Mouse (Mus musculus): ENCODE results near the gene Fnip2. TPM values are rescaled to one million over a fixed set of nuclear protein-coding genes. Genes with fewer than 3 reads are reported as not detected.

Fnip2 gene
- polyA plus RNA-seq, 1 experiment from 2014 or later = 5.3 TPM

DNA sequence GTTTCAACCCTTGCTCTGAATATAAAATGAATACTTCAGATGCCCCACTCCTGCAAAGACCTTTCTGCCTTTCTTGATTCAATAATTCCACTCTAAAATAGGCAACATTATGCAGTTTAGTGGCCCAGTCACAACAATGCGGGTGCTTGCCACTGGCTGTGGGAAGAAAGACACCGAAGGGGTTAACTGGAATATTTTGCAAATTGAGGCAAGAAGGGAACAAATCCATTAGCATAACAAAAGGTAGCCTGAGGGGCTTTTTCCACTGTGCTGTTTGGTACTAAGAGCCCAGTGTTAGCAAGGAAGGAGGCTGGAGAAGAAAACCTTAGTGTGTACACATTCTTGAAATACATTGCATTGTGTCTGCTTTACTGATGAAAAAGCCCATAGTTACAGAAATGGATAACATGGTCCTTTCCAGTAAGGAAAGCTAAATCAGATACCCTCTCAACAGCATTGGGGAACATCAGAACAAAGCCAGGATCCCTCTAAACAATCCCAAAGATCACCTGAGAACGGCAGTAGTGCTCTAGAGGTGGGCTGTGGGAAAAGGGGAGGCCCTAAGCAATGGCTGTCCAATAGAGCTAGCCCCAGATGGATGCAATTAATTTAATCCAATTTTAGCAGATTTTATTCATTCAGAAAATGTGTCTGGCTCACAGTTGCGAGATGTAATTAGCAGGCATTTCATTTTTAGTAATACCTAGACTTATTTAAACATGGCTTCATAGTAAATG, 150.5 kb downstream of the Fnip2 start:
- no peak overlapping the region for H3K4me2 ChIP-seq (replicated peaks)
- no peak overlapping the region for H3K4me3 ChIP-seq
- H3K9me3 ChIP-seq = no peaks in the 10 kb centered on the region
- peaks cover 21% of the 10 kb centered on the region for H3K4me1 ChIP-seq
- 6% methylated on average over 4 of the region's 4 CpGs for WGBS
- no peaks in the 10 kb centered on the region for H3K36me3 ChIP-seq
- no peaks in the 10 kb centered on the region for H3K27me3 ChIP-seq
- H3K9ac ChIP-seq (replicated peaks) = no peak overlapping the region
- peak; percentile 96 for ATAC-seq (replicated peaks)
- H3K27ac ChIP-seq (replicated peaks) = peak overlapping the region; percentile 83

GRCm38 (mm10) chr3:79415929-79416328, 151.7 kb downstream of the Fnip2 start:
- Histone ChIP-seq H3K27me3 (no peaks in the 10 kb centered on the region), H3K9ac (replicated peaks) (no peak overlapping the region), H3K4me1 (peaks cover 26% of the 10 kb centered on the region), H3K4me3 (no peak overlapping the region), H3K36me3 (no peaks in the 10 kb centered on the region), H3K27ac (replicated peaks) (peak overlapping the region; percentile 83; the same call in 1 of the 2 replicates), H3K9me3 (no peaks in the 10 kb centered on the region), H3K4me2 (replicated peaks) (no peak overlapping the region)
- no peak for ATAC-seq (replicated peaks)

GRCm38 (mm10) chr3:79415081-79415480, 152.5 kb downstream of the Fnip2 start:
- no peak for ATAC-seq (replicated peaks)
- WGBS = 72% methylated on average over 5 of the region's 5 CpGs
- Histone ChIP-seq H3K4me2 (replicated peaks) (no peak overlapping the region), H3K9me3 (no peaks in the 10 kb centered on the region), H3K4me3 (no peak overlapping the region), H3K27me3 (no peaks in the 10 kb centered on the region), H3K9ac (replicated peaks) (no peak overlapping the region), H3K27ac (replicated peaks) (no peak overlapping the region), H3K4me1 (peaks cover 33% of the 10 kb centered on the region), H3K36me3 (no peaks in the 10 kb centered on the region)

DNA sequence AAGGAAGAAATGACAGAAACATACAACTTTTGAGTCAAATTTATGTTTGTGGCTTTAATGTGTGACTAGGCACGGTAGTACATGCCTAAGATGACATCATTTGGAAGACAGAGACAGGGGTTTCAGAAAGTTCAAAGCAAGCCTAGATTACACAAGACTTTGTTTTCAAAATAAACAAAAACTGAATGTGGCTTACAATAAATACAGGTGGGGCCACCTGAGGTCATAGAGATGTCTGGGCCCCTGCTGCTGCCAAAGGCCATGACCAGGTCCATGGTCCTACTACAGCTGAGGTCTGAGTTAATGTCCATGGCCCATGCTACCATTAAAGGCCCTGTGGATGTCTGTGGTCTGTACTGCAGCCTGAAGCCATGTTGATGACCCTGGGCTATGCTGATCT, 154.1 kb downstream of the Fnip2 start:
- H3K9me3 ChIP-seq = no peaks in the 10 kb centered on the region

DNA sequence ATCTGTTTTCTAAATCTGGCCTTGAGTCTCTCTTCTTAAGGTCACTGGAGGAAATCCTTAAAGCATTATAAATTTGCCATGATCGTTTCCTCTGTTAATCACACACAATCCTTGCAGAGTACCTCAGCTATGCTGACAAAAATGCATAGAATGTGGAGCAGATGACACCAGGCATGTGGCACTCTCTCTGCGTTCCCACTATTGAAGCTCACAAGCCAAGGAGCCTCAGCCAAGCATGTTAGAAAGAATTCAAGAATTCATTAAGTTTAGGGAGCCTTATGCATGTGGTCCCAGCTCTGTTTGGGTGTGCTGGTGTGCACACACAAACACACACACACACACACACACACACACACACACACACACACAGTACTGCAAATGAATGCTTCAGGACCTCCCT, 155.9 kb downstream of the Fnip2 start:
- Histone ChIP-seq H3K4me2 (replicated peaks) (no peak overlapping the region), H3K27ac (replicated peaks) (no peak overlapping the region), H3K9me3 (no peaks in the 10 kb centered on the region), H3K4me1 (peaks cover 23% of the 10 kb centered on the region), H3K27me3 (no peaks in the 10 kb centered on the region), H3K4me3 (no peak overlapping the region), H3K36me3 (no peaks in the 10 kb centered on the region), H3K9ac (replicated peaks) (no peak overlapping the region)
- WGBS = 57% methylated on average over 2 of the region's 2 CpGs
- 0 out of 2 replicates have a peak, but pooled peaks have one; percentile 18 for ATAC-seq (replicated peaks)

More for the DNA sequence above, 154.1 kb downstream of the Fnip2 start:
- Histone ChIP-seq H3K27me3 (no peaks in the 10 kb centered on the region), H3K27ac (replicated peaks) (no peak overlapping the region), H3K36me3 (no peaks in the 10 kb centered on the region), H3K9ac (replicated peaks) (no peak overlapping the region), H3K4me1 (peaks cover 34% of the 10 kb centered on the region), H3K4me3 (no peak overlapping the region), H3K4me2 (replicated peaks) (no peak overlapping the region)
- no peak for ATAC-seq (replicated peaks)
- 96% methylated on average over 1 of the region's 1 CpGs for WGBS

DNA sequence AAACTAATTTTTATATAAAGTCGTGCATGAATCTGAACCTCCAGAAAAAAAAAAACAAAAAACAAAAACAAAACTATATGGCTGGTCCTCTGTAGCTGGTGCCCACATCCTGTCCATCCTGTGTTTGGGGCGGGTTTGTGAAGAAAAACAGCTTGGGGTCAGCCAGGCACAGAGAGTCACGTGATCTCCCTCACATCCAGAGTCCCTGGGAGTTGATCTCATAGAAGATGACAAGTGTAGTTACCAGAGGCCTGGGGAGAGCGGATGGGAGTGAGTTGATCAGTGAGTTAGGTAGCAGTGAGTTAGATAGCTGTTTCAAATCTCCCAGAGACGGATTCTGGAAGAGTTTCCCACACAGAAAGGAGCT, 157.0 kb downstream of the Fnip2 start:
- Histone ChIP-seq H3K9me3 (no peaks in the 10 kb centered on the region), H3K4me2 (replicated peaks) (no peak overlapping the region), H3K9ac (replicated peaks) (no peak overlapping the region), H3K27ac (replicated peaks) (no peak overlapping the region), H3K36me3 (no peaks in the 10 kb centered on the region), H3K27me3 (no peaks in the 10 kb centered on the region), H3K4me3 (no peak overlapping the region), H3K4me1 (peaks cover 17% of the 10 kb centered on the region; the same call in 1 of the 2 replicates)
- WGBS = 39% methylated on average over 5 of the region's 5 CpGs
- ATAC-seq (replicated peaks) = no peak

DNA sequence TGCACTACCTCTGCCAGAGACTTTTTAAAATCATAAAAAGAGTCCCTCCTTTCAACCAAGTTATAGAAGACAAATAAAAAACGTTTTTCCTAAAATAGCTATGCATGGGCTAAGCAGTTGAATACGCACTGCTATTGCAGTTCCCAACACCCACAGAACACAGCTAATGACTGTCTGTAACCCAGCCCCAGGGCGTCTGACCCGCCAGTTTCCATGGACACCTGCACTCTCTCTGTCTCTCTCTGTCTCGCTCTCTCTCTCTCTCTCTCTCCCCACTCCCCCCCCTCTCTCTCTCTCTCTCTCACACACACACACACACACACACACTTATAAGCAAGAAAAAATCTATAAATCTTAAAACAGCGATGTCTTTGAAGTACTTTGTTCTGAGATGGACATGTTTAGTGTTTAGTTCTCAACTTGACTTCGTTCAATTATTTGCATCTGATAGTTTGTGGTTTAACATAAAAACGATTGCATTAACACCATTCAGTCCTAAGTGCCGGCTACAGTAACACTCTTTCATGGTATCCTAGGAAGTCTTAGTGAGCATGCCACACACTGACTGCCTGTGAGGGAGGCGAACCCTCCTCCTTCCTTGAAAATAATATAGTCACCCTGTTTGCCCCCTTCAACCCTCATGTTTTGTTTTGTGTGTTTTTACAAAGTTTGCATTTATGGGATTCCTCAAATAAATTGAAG, 157.5 kb downstream of the Fnip2 start:
- no peak overlapping the region for H3K9ac ChIP-seq (replicated peaks)
- no peak overlapping the region for H3K4me2 ChIP-seq (replicated peaks)
- 17% methylated on average over 10 of the region's 10 CpGs for WGBS
- peak; percentile 78 for ATAC-seq (replicated peaks)
- H3K9me3 ChIP-seq = no peaks in the 10 kb centered on the region
- H3K4me1 ChIP-seq = peaks cover 17% of the 10 kb centered on the region; the same call in 1 of the 2 replicates
- H3K4me3 ChIP-seq = no peak overlapping the region
- no peak overlapping the region for H3K27ac ChIP-seq (replicated peaks)
- H3K27me3 ChIP-seq = no peaks in the 10 kb centered on the region
- H3K36me3 ChIP-seq = no peaks in the 10 kb centered on the region

GRCm38 (mm10) chr3:79408546-79408945, 159.1 kb downstream of the Fnip2 start:
- no peak for ATAC-seq (replicated peaks)
- no peak overlapping the region for H3K4me3 ChIP-seq
- H3K36me3 ChIP-seq = no peaks in the 10 kb centered on the region
- H3K9me3 ChIP-seq = no peaks in the 10 kb centered on the region
- H3K4me1 ChIP-seq = peaks cover 17% of the 10 kb centered on the region; the same call in 1 of the 2 replicates
- no peak overlapping the region for H3K4me2 ChIP-seq (replicated peaks)
- no peak overlapping the region for H3K9ac ChIP-seq (replicated peaks)
- no peaks in the 10 kb centered on the region for H3K27me3 ChIP-seq
- 79% methylated on average over 4 of the region's 4 CpGs for WGBS
- no peak overlapping the region for H3K27ac ChIP-seq (replicated peaks)

Other genes starting within 250 kb of the Fnip2 start
- gene Gm17359, start 231.1 kb downstream of the Fnip2 start, polyA plus RNA-seq (2015; fragmentation: Nextera tagmentation; extraction: Ambion mirVana) = not detected in 2 replicates
- 150 and 163 TPM in 2 replicates for gene Ppid, start 23.5 kb upstream of the Fnip2 start, polyA plus RNA-seq (2015; fragmentation: Nextera tagmentation; extraction: Ambion mirVana)
- 9.6 and 11.1 TPM in 2 replicates for gene 4930579G24Rik, start 61.3 kb upstream of the Fnip2 start, polyA plus RNA-seq (2015; fragmentation: Nextera tagmentation; extraction: Ambion mirVana)
- gene Etfdh, start 61.7 kb upstream of the Fnip2 start, polyA plus RNA-seq (2015; fragmentation: Nextera tagmentation; extraction: Ambion mirVana) = 40.2 and 42.6 TPM in 2 replicates
- 0.22 and 0.28 TPM in 2 replicates for gene Rxfp1, start 170.1 kb upstream of the Fnip2 start, polyA plus RNA-seq (2015; fragmentation: Nextera tagmentation; extraction: Ambion mirVana)

Measured in forebrain, embryonic 15.5 days (tissue).